Mouse (Mus musculus): ENCODE measurements around the gene Uvssa.

Gene Uvssa

GRCm38 (mm10) chr5:33372331-33373038 is 5.9 kb upstream of the Uvssa start:
- peak; percentile 20 for DNase-seq (ENCODE audit: low read depth)

- no peak for DNase-seq (ENCODE audit: low read depth)
Observed at GRCm38 (mm10) chr5:33377176-33377575, 1.2 kb upstream of the Uvssa start.

GRCm38 (mm10) chr5:33377801-33378301 is 498 bp upstream of the Uvssa start:
- DNase-seq (ENCODE audit: low read depth): no peak

- no peak for DNase-seq (ENCODE audit: low read depth)
Observed at GRCm38 (mm10) chr5:33387550-33387949, 9.2 kb downstream of the Uvssa start.

- peak; percentile 90 for DNase-seq (ENCODE audit: low read depth)
Observed at GRCm38 (mm10) chr5:33393803-33394202, 15.5 kb downstream of the Uvssa start.

- DNase-seq (ENCODE audit: low read depth): no peak
Observed at GRCm38 (mm10) chr5:33395693-33396092, 17.3 kb downstream of the Uvssa start.

- no peak for DNase-seq (ENCODE audit: low read depth)
Observed at GRCm38 (mm10) chr5:33396828-33397227, 18.5 kb downstream of the Uvssa start.

- no peak for DNase-seq (ENCODE audit: low read depth)
Observed at GRCm38 (mm10) chr5:33400819-33401218, 22.5 kb downstream of the Uvssa start.

- DNase-seq (ENCODE audit: low read depth): no peak
Observed at GRCm38 (mm10) chr5:33420313-33420712, 42.0 kb downstream of the Uvssa start.

GRCm38 (mm10) chr5:33427461-33427860 is 49.1 kb downstream of the Uvssa start:
- DNase-seq (ENCODE audit: low read depth): peak; percentile 4

GRCm38 (mm10) chr5:33430106-33430505 is 51.8 kb downstream of the Uvssa start:
- no peak for DNase-seq (ENCODE audit: low read depth)

- no peak for DNase-seq (ENCODE audit: low read depth)
Observed at GRCm38 (mm10) chr5:33430511-33431172, 52.3 kb downstream of the Uvssa start.

- no peak for DNase-seq (ENCODE audit: low read depth)
Observed at GRCm38 (mm10) chr5:33431173-33432005, 53.0 kb downstream of the Uvssa start.

- DNase-seq (ENCODE audit: low read depth): no peak
Observed at GRCm38 (mm10) chr5:33432057-33432935, 53.9 kb downstream of the Uvssa start.

GRCm38 (mm10) chr5:33433201-33434138 is 55.1 kb downstream of the Uvssa start, which contains the start of gene Nkx1-1:
TSS of gene Nkx1-1 (minus strand) at chr5:33433976.
- no peak for DNase-seq (ENCODE audit: low read depth)

GRCm38 (mm10) chr5:33434141-33434780 is 55.9 kb downstream of the Uvssa start:
- no peak for DNase-seq (ENCODE audit: low read depth)

- no peak for DNase-seq (ENCODE audit: low read depth)
Observed at GRCm38 (mm10) chr5:33435151-33435550, 56.8 kb downstream of the Uvssa start.

GRCm38 (mm10) chr5:33435941-33436340 is 57.6 kb downstream of the Uvssa start:
- DNase-seq (ENCODE audit: low read depth): no peak

GRCm38 (mm10) chr5:33438214-33438613 is 59.9 kb downstream of the Uvssa start:
- DNase-seq (ENCODE audit: low read depth): peak; percentile 93
